Mouse (Mus musculus) right cerebral cortex, adult 2 months (tissue): Measurements from ENCODE around the gene Depdc5.
"Not testable (repeated sequence)": the region's sequence is repeated elsewhere in the genome, so short reads cannot be mapped to it uniquely, and the experiment has no call there.

ENCODE experiments used
- DNase-seq, 2 experiments: peaks; one replicate each; pipeline ENCODE4 v3.0.0; 2021 to 2022; ENCODE audit warnings: low spot score in 2 of 2

Gene Depdc5

GRCm38 (mm10) chr5:33030425-33031175 is 167.1 kb downstream of the Depdc5 start:
- DNase-seq: no peak

GRCm38 (mm10) chr5:33032036-33032773 is 168.7 kb downstream of the Depdc5 start:
- DNase-seq: no peak

GRCm38 (mm10) chr5:33033121-33033520 is 169.6 kb downstream of the Depdc5 start:
- peak; percentile 81 to 83 for DNase-seq

GRCm38 (mm10) chr5:33033633-33034032 is 170.1 kb downstream of the Depdc5 start:
- not testable (repeated sequence) for DNase-seq

GRCm38 (mm10) chr5:33034100-33034499 is 170.6 kb downstream of the Depdc5 start:
- no peak for DNase-seq

GRCm38 (mm10) chr5:33034916-33035315 is 171.4 kb downstream of the Depdc5 start:
- DNase-seq: no peak

GRCm38 (mm10) chr5:33038656-33039509 is 175.4 kb downstream of the Depdc5 start:
- DNase-seq: no peak

DNA sequence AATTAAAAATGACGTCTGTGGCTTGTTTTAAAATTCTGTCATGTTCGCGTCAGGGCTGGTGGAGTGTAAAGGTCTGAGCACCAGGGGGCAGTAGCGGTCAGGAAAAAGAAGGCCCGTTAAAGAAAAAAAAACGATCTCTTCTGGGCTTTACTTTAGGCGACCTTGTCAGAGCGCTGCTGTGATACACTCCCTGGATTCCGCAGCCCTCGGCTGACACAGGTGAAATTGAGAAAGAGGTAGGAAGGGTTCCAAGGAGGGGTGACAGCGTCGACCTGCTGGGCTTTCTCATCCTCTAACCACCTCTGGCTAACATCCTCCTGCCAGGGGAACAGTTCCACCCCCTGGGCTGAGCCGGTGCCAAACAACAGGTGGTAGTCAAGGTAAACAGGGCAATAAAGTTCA is 176.0 kb downstream of the Depdc5 start:
- DNase-seq: peak; percentile 66 to 80

- DNase-seq: not testable (repeated sequence)
These were observed 177.2 kb downstream of the Depdc5 start for GRCm38 (mm10) chr5:33040735-33041134.

- DNase-seq: no peak
These were observed 179.9 kb downstream of the Depdc5 start for GRCm38 (mm10) chr5:33043397-33043796.
